Mouse (Mus musculus): Measurements from ENCODE around the gene Olfr1493-ps1. TPM values are rescaled to one million over a fixed set of nuclear protein-coding genes. Genes with fewer than 3 reads are reported as not detected.

Olfr1493-ps1 gene
- polyA plus RNA-seq, 1 experiment from 2014 or later, result not detected

Other genes starting within 250 kb of the Olfr1493-ps1 start
- gene Olfr1475, start 243.1 kb upstream of the Olfr1493-ps1 start, polyA plus RNA-seq (2014; fragmentation: Nextera tagmentation; extraction: Ambion mirVana), result not detected in 2 replicates
- gene Olfr1477, start 222.7 kb upstream of the Olfr1493-ps1 start, polyA plus RNA-seq (2014; fragmentation: Nextera tagmentation; extraction: Ambion mirVana), result not detected in 2 replicates
- gene Olfr1480, start 195.4 kb upstream of the Olfr1493-ps1 start, polyA plus RNA-seq (2014; fragmentation: Nextera tagmentation; extraction: Ambion mirVana), result not detected in 2 replicates
- gene Olfr1484, start 139.8 kb upstream of the Olfr1493-ps1 start, polyA plus RNA-seq (2014; fragmentation: Nextera tagmentation; extraction: Ambion mirVana), result not detected in 2 replicates
- gene Olfr1487, start 105.9 kb upstream of the Olfr1493-ps1 start, polyA plus RNA-seq (2014; fragmentation: Nextera tagmentation; extraction: Ambion mirVana), result not detected in 2 replicates
- not detected in 2 replicates for gene Olfr1489, start 91.7 kb upstream of the Olfr1493-ps1 start, polyA plus RNA-seq (2014; fragmentation: Nextera tagmentation; extraction: Ambion mirVana)
- not detected in 2 replicates for gene Olfr1490, start 72.2 kb upstream of the Olfr1493-ps1 start, polyA plus RNA-seq (2014; fragmentation: Nextera tagmentation; extraction: Ambion mirVana)
- not detected in 2 replicates for gene Olfr1491, start 26.0 kb upstream of the Olfr1493-ps1 start, polyA plus RNA-seq (2014; fragmentation: Nextera tagmentation; extraction: Ambion mirVana)
- gene Olfr1494, start 16.4 kb downstream of the Olfr1493-ps1 start, polyA plus RNA-seq (2014; fragmentation: Nextera tagmentation; extraction: Ambion mirVana), result not detected in 2 replicates
- gene Olfr1495, start 41.3 kb downstream of the Olfr1493-ps1 start, polyA plus RNA-seq (2014; fragmentation: Nextera tagmentation; extraction: Ambion mirVana), result not detected in 2 replicates
- not detected in 2 replicates for gene Olfr1496, start 54.6 kb downstream of the Olfr1493-ps1 start, polyA plus RNA-seq (2014; fragmentation: Nextera tagmentation; extraction: Ambion mirVana)
- gene Olfr1497, start 74.9 kb downstream of the Olfr1493-ps1 start, polyA plus RNA-seq (2014; fragmentation: Nextera tagmentation; extraction: Ambion mirVana), result not detected in 2 replicates
- not detected in 2 replicates for gene Olfr1499, start 96.2 kb downstream of the Olfr1493-ps1 start, polyA plus RNA-seq (2014; fragmentation: Nextera tagmentation; extraction: Ambion mirVana)
- gene Olfr1500, start 107.2 kb downstream of the Olfr1493-ps1 start, polyA plus RNA-seq (2014; fragmentation: Nextera tagmentation; extraction: Ambion mirVana), result not detected in 2 replicates
- not detected in 2 replicates for gene Olfr1501, start 127.4 kb downstream of the Olfr1493-ps1 start, polyA plus RNA-seq (2014; fragmentation: Nextera tagmentation; extraction: Ambion mirVana)
- gene Olfr1502, start 138.5 kb downstream of the Olfr1493-ps1 start, polyA plus RNA-seq (2014; fragmentation: Nextera tagmentation; extraction: Ambion mirVana), result not detected in 2 replicates
- gene Olfr1504, start 174.7 kb downstream of the Olfr1493-ps1 start, polyA plus RNA-seq (2014; fragmentation: Nextera tagmentation; extraction: Ambion mirVana), result not detected in 2 replicates
- not detected in 2 replicates for gene Olfr1505, start 190.3 kb downstream of the Olfr1493-ps1 start, polyA plus RNA-seq (2014; fragmentation: Nextera tagmentation; extraction: Ambion mirVana)

All from forebrain, embryonic 11.5 days (tissue).